Mouse (Mus musculus) liver, adult 2 months (tissue): ENCODE measurements around the gene Kif7.

Experiments used
- CTCF ChIP-seq: fragments of 200-500 bp; IDR thresholded peaks from 2 replicates; pipeline ENCODE4 v1.5.1; 2011; ENCODE audit warnings: low read depth, low read length, control low read depth
- POLR2A ChIP-seq: fragments of 200-500 bp; IDR thresholded peaks from 2 replicates; pipeline ENCODE4 v1.6.1; 2011; ENCODE audit warnings: low read length, control low read depth; ENCODE audit not compliant: insufficient read depth; ENCODE audit errors: extremely low read depth

DNA sequence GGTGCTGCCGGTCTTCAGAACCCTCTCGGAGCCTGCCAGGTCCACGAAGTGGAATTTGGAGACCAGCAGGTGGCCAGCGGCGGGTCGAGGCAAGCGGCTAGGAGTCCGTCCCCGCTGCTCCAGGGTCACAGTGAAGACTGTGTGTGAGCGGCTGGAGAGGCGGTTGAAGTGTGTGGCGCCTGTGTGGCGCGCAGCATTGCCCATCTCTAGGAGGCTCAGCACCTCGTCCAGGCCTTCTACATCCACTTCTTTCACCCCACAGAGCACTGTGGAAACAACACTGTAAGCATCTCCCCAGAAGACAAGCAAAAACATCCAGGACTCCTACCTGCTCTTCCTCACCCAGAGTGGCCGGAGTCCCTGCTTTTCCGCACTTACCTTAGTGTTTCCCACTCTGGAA lies 4.7 kb downstream of the Kif7 start:
- TF ChIP-seq CTCF (no peak), POLR2A (no peak)
